Mouse (Mus musculus) myocyte (in vitro differentiated cells): ENCODE measurements around the gene Gucd1. TPM values are rescaled to one million over a fixed set of nuclear protein-coding genes. Genes with fewer than 3 reads are reported as not detected.
"Not testable (repeated sequence)": the region's sequence is repeated elsewhere in the genome, so short reads cannot be mapped to it uniquely, and the experiment has no call there.

Experiments
- H3K27me3 ChIP-seq: one replicate; pipeline ENCODE4 v1.6.1; 2011; ENCODE audit not compliant: control insufficient read depth, insufficient read depth, insufficient read length
- H3K36me3 ChIP-seq: one replicate; pipeline ENCODE4 v1.6.1; 2011; ENCODE audit not compliant: control insufficient read depth, insufficient read depth
- H3K4me2 ChIP-seq: one replicate; pipeline ENCODE4 v1.6.1; 2011; ENCODE audit warnings: low read depth, control low read depth
- H3K4me3 ChIP-seq: one replicate; pipeline ENCODE4 v1.5.1; 2011; ENCODE audit warnings: mild to moderate bottlenecking, control low read depth, moderate library complexity
- H3K79me2 ChIP-seq: one replicate; pipeline ENCODE4 v1.6.1; 2011; ENCODE audit not compliant: control insufficient read depth, insufficient read depth
- H3ac ChIP-seq: one replicate; pipeline ENCODE4 v1.6.1; 2011; ENCODE audit not compliant: control insufficient read depth, insufficient read length
- CEBPB ChIP-seq: IDR thresholded peaks from 2 replicates; pipeline ENCODE4 v1.6.1; 2011; ENCODE audit warnings: mild to moderate bottlenecking, moderate library complexity; ENCODE audit not compliant: poor library complexity, insufficient read depth, severe bottlenecking
- E2F4 ChIP-seq: IDR thresholded peaks from one replicate; pipeline ENCODE4 v1.6.1; 2011; ENCODE audit warnings: mild to moderate bottlenecking, control low read depth, moderate library complexity; ENCODE audit not compliant: insufficient read depth
- MAX ChIP-seq: IDR thresholded peaks from one replicate; pipeline ENCODE4 v1.6.1; 2011; ENCODE audit warnings: low read depth, mild to moderate bottlenecking, control low read depth
- MYOD1 ChIP-seq, 3 experiments: IDR thresholded peaks; one replicate each; pipeline ENCODE4 v1.6.1; 2011; ENCODE audit warnings: control low read depth in 2 of 3, low read depth in 2 of 3, mild to moderate bottlenecking in 2 of 3, moderate library complexity in 1 of 3; ENCODE audit not compliant: insufficient read length in 2 of 3, control insufficient read depth in 1 of 3
- MYOG ChIP-seq, 3 experiments: IDR thresholded peaks; one replicate each; pipeline ENCODE4 v1.6.1; 2011; ENCODE audit warnings: control low read depth in 2 of 3, low read depth in 2 of 3, mild to moderate bottlenecking in 2 of 3; ENCODE audit not compliant: insufficient read length in 2 of 3, control insufficient read depth in 1 of 3, insufficient read depth in 1 of 3
- POLR2A ChIP-seq: IDR thresholded peaks from one replicate; pipeline ENCODE4 v1.6.1; 2011; ENCODE audit warnings: low read depth, mild to moderate bottlenecking, control low read depth, moderate library complexity; ENCODE audit not compliant: insufficient read length
- POLR2AphosphoS2 ChIP-seq: IDR thresholded peaks from one replicate; pipeline ENCODE4 v1.6.1; 2011; ENCODE audit warnings: low read depth, control low read depth; ENCODE audit not compliant: insufficient read length
- REST ChIP-seq: IDR thresholded peaks from one replicate; pipeline ENCODE4 v1.6.1; 2011; ENCODE audit warnings: mild to moderate bottlenecking, control low read depth, moderate library complexity; ENCODE audit not compliant: insufficient read depth, insufficient read length
- SRF ChIP-seq: IDR thresholded peaks from one replicate; pipeline ENCODE4 v1.6.1; 2011; ENCODE audit warnings: low read depth; ENCODE audit not compliant: control insufficient read depth, insufficient read length
- TCF12 ChIP-seq: IDR thresholded peaks from one replicate; pipeline ENCODE4 v1.6.1; 2011; ENCODE audit warnings: mild to moderate bottlenecking, control low read depth; ENCODE audit not compliant: poor library complexity, insufficient read depth, severe bottlenecking
- TCF3 ChIP-seq: IDR thresholded peaks from one replicate; pipeline ENCODE4 v1.6.1; 2011; ENCODE audit warnings: low read depth, control low read depth; ENCODE audit not compliant: insufficient read length
- USF1 ChIP-seq: IDR thresholded peaks from one replicate; pipeline ENCODE4 v1.6.1; 2011; ENCODE audit warnings: low read depth, mild to moderate bottlenecking, control low read depth, moderate library complexity
- polyA plus RNA-seq: library from polyadenylated mRNA; unstranded; fragments of >200 nt; fragmentation: generic; extraction: Trizol; gene quantifications from one replicate; pipeline ENCODE4 v1.2.1, GENCODE M21; 2012; ENCODE audit warnings: missing spikeins

Gucd1 gene
- polyA plus RNA-seq, 1 experiment = 17.5 TPM

GRCm38 (mm10) chr10:75394796-75395195 is 123.0 kb downstream of the Gucd1 start:
- Histone ChIP-seq H3K4me2 (no peak overlapping the region), H3K79me2 (no peaks in the 10 kb centered on the region), H3K36me3 (no peaks in the 10 kb centered on the region), H3ac (no peak overlapping the region), H3K27me3 (no peaks in the 10 kb centered on the region), H3K4me3 (no peak overlapping the region)
- no peak for TF ChIP-seq USF1
- no peak for TF ChIP-seq MYOG (IDR thresholded peaks at IDR 0.05; ENCODE audit: control insufficient read depth in 1 of 3, insufficient read depth in 1 of 3, insufficient read length in 2 of 3, low read depth in 2 of 3)
- no peak for TF ChIP-seq POLR2AphosphoS2
- no peak for TF ChIP-seq POLR2A
- no peak for TF ChIP-seq E2F4
- no peak for TF ChIP-seq MYOD1 (IDR thresholded peaks at IDR 0.05; ENCODE audit: control insufficient read depth in 1 of 3, insufficient read length in 2 of 3, low read depth in 2 of 3)
- no peak for TF ChIP-seq MAX
- TF ChIP-seq TCF3 = no peak
- TF ChIP-seq TCF12 = no peak
- TF ChIP-seq REST = no peak
- no peak for TF ChIP-seq SRF
- no peak for TF ChIP-seq CEBPB

- no peaks in the 10 kb centered on the region for H3K79me2 ChIP-seq
- no peak overlapping the region for H3K4me3 ChIP-seq
- H3K4me2 ChIP-seq = no peak overlapping the region
- no peaks in the 10 kb centered on the region for H3K27me3 ChIP-seq
- H3ac ChIP-seq = no peak overlapping the region
- H3K36me3 ChIP-seq = no peaks in the 10 kb centered on the region
- TF ChIP-seq SRF (no peak), TCF12 (no peak), CEBPB (no peak), E2F4 (no peak), REST (no peak), USF1 (no peak), MAX (no peak), TCF3 (no peak), MYOG (IDR thresholded peaks at IDR 0.05; ENCODE audit: control insufficient read depth in 1 of 3, insufficient read depth in 1 of 3, insufficient read length in 2 of 3, low read depth in 2 of 3) (no peak), MYOD1 (IDR thresholded peaks at IDR 0.05; ENCODE audit: control insufficient read depth in 1 of 3, insufficient read length in 2 of 3, low read depth in 2 of 3) (no peak), POLR2A (no peak), POLR2AphosphoS2 (no peak)
These were observed 126.9 kb downstream of the Gucd1 start for GRCm38 (mm10) chr10:75390832-75391231.

- TF ChIP-seq POLR2AphosphoS2 = no peak
- no peak for TF ChIP-seq MAX
- no peak for TF ChIP-seq SRF
- Histone ChIP-seq H3K36me3 (no peaks in the 10 kb centered on the region), H3K27me3 (no peaks in the 10 kb centered on the region), H3ac (no peak overlapping the region), H3K79me2 (no peaks in the 10 kb centered on the region), H3K4me3 (no peak overlapping the region), H3K4me2 (no peak overlapping the region)
These were observed 127.6 kb downstream of the Gucd1 start for GRCm38 (mm10) chr10:75390156-75390555.

GRCm38 (mm10) chr10:75378688-75379087 is 139.1 kb downstream of the Gucd1 start:
- H3K79me2 ChIP-seq = no peaks in the 10 kb centered on the region
- peak overlapping the region; percentile 65 for H3K4me2 ChIP-seq
- H3K36me3 ChIP-seq = no peaks in the 10 kb centered on the region
- TF ChIP-seq TCF12 (no peak), E2F4 (no peak), USF1 (no peak), MYOD1 (IDR thresholded peaks at IDR 0.05; ENCODE audit: control insufficient read depth in 1 of 3, insufficient read length in 2 of 3, low read depth in 2 of 3) (peak in 2 of 3 experiments; percentile 34 to 74), MYOG (IDR thresholded peaks at IDR 0.05; ENCODE audit: control insufficient read depth in 1 of 3, insufficient read depth in 1 of 3, insufficient read length in 2 of 3, low read depth in 2 of 3) (peak; percentile 26 to 83 (median 53))
- no peak overlapping the region for H3K4me3 ChIP-seq
- H3ac ChIP-seq = no peak overlapping the region
- H3K27me3 ChIP-seq = no peaks in the 10 kb centered on the region

GRCm38 (mm10) chr10:75373655-75374351 is 144.0 kb downstream of the Gucd1 start:
- H3K36me3 ChIP-seq, H3K27me3 ChIP-seq, H3K4me2 ChIP-seq, H3K79me2 ChIP-seq, H3K4me3 ChIP-seq, H3ac ChIP-seq: not testable (repeated sequence)
